Comparison of ENCODE assay signal across 8 mouse cellular contexts in the genomic region with DNA sequence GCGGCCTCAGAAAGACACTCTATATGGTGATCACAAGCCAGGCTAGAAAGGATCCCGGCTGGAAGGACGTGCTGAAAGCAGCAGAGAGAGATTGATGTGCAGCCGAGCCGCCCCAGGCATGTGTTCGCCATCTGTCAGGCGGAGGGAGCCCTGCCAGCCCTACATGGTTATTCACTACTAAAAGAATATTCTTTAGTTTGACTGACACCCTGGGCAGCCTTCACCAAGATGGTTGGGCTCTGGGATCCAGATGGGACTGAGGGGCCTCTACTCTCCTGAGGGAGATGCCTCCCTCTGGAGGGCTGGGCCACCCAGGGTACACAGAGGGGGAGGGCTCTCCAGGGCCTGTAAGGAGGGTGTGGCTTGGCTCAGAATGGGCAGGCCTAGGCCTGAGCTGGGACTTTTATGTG.
DNase-seq lines count a peak whose midpoint lies in the region; ATAC-seq lines count a peak whose summit lies in the region.

No protein-coding gene starts in this region.

- H3K4me2 ChIP-seq in heart, embryonic 11.5 days: peak overlapping the region; percentile 47
- peak overlapping the region; percentile 11; the same call in 1 of the 2 replicates for H3K4me2 ChIP-seq in stomach, embryonic 16.5 days (ENCODE audit: low read depth, low read length)

- no peaks in the 10 kb centered on the region for H3K36me3 ChIP-seq in heart, embryonic 11.5 days (ENCODE audit: control insufficient read depth, insufficient read depth, low read length)
- no peaks in the 10 kb centered on the region for H3K36me3 ChIP-seq in stomach, embryonic 16.5 days (ENCODE audit: control insufficient read depth, insufficient read depth, low read length)

- H3K4me1 ChIP-seq in heart, embryonic 11.5 days (ENCODE audit: control insufficient read depth, insufficient read depth, low read length): peaks cover 11% of the 10 kb centered on the region
- H3K4me1 ChIP-seq in stomach, embryonic 16.5 days (ENCODE audit: control insufficient read depth, insufficient read depth, low read length): peaks cover 22% of the 10 kb centered on the region

- intact Hi-C loops in gastrocnemius, postnatal 14 days (cut with DNase I; ENCODE audit: low total_unique reads): no loop called here

- WGBS in heart, embryonic 11.5 days (ENCODE audit: insufficient replicate concordance): 25% methylated on average over 7 of the region's 7 CpGs
- WGBS in stomach, embryonic 16.5 days: 29% methylated on average over 7 of the region's 7 CpGs

- H3K4me3 ChIP-seq in heart, embryonic 11.5 days (ENCODE audit: low read depth, low read length): no peak overlapping the region
- no peak overlapping the region for H3K4me3 ChIP-seq in stomach, embryonic 16.5 days (replicated peaks; ENCODE audit: low read length)

- H3K27me3 ChIP-seq in heart, embryonic 11.5 days (ENCODE audit: control insufficient read depth, insufficient read depth, low read length): no peaks in the 10 kb centered on the region
- no peaks in the 10 kb centered on the region for H3K27me3 ChIP-seq in stomach, embryonic 16.5 days (ENCODE audit: control insufficient read depth, insufficient read depth, low read length)

- ATAC-seq in heart, embryonic 11.5 days (replicated peaks; ENCODE audit: insufficient number of reproducible peaks, low FRiP score, low TSS enrichment): peak; percentile 84
- peak; percentile 95 for ATAC-seq in stomach, embryonic 16.5 days (ENCODE audit: insufficient read depth, low FRiP score)

- H3K27ac ChIP-seq in heart, embryonic 11.5 days (ENCODE audit: low read depth, low read length): no peak overlapping the region
- peak overlapping the region; percentile 86 for H3K27ac ChIP-seq in stomach, embryonic 16.5 days (ENCODE audit: low read length)

- DNase-seq in gastrocnemius, postnatal 14 days: peak; percentile 56
- no peak for DNase-seq in gastrocnemius, postnatal 25 days
- peak; percentile 70 for DNase-seq in embryo, embryonic 11.5 days (ENCODE audit: low read depth, low spot score)
- DNase-seq in layer of hippocampus, adult 9-10 months (ENCODE audit: low spot score): peak; percentile 72
- DNase-seq in lung, postnatal 36 days: peak; percentile 33
- no peak for DNase-seq in ovary, postnatal 36 days (ENCODE audit: low spot score)

- H3K9me3 ChIP-seq in heart, embryonic 11.5 days (replicated peaks; ENCODE audit: control insufficient read depth, low read length): no peaks in the 10 kb centered on the region
- no peaks in the 10 kb centered on the region for H3K9me3 ChIP-seq in stomach, embryonic 16.5 days (replicated peaks; ENCODE audit: control insufficient read depth, low read length)

- H3K9ac ChIP-seq in heart, embryonic 11.5 days (ENCODE audit: low read depth, low read length): no peak overlapping the region
- H3K9ac ChIP-seq in stomach, embryonic 16.5 days (ENCODE audit: low read length): 0 out of 2 replicates have a peak overlapping the region, but pooled peaks have one; percentile 26

Comparison
In these comparisons a context has a peak if more than half of its experiments do, and no peak if none do; other contexts are left out.
1. DNase-seq: peak in gastrocnemius, postnatal 14 days (single experiment), embryo, embryonic 11.5 days (single experiment), layer of hippocampus, adult 9-10 months (single experiment) and lung, postnatal 36 days (single experiment); none in gastrocnemius, postnatal 25 days (single experiment) and ovary, postnatal 36 days (single experiment).